Mouse (Mus musculus): ENCODE results near the gene Gm28042. TPM values are rescaled to one million over a fixed set of nuclear protein-coding genes. Genes with fewer than 3 reads are reported as not detected.

Gene Gm28042
- total RNA-seq, 2 experiments from 2014 or later, result 0.74 to 0.93 TPM

GRCm38 (mm10) chr2:120055923-120056322 is 28.6 kb downstream of the Gm28042 start:
- intact Hi-C loops (cut with DNase I), result no loop called here
- DNase-seq, result no peak

- no peak for DNase-seq
- intact Hi-C loops (cut with DNase I), result no loop called here
Observed at GRCm38 (mm10) chr2:120058818-120059217, 31.5 kb downstream of the Gm28042 start.

- DNase-seq, result no peak
- intact Hi-C loops (cut with DNase I), result no loop called here
Observed at GRCm38 (mm10) chr2:120059466-120059865, 32.2 kb downstream of the Gm28042 start.

- DNase-seq, result no peak
Observed at GRCm38 (mm10) chr2:120060190-120060589, 32.9 kb downstream of the Gm28042 start.

GRCm38 (mm10) chr2:120060651-120061050 is 33.4 kb downstream of the Gm28042 start:
- intact Hi-C loops (cut with DNase I), result no loop called here
- no peak for DNase-seq

More at GRCm38 (mm10) chr2:120060190-120060589, 32.9 kb downstream of the Gm28042 start:
- intact Hi-C loops (cut with DNase I), result no loop called here

- no peak for DNase-seq
- intact Hi-C loops (cut with DNase I), result no loop called here
Observed at GRCm38 (mm10) chr2:120062248-120062647, 35.0 kb downstream of the Gm28042 start.

GRCm38 (mm10) chr2:120064639-120065038 is 37.3 kb downstream of the Gm28042 start:
- intact Hi-C loops (cut with DNase I), result no loop called here
- no peak for DNase-seq

- intact Hi-C loops (cut with DNase I), result no loop called here
- no peak for DNase-seq
Observed at GRCm38 (mm10) chr2:120065243-120065642, 38.0 kb downstream of the Gm28042 start.

GRCm38 (mm10) chr2:120066224-120066623 is 38.9 kb downstream of the Gm28042 start:
- peak; percentile 37 to 44 for DNase-seq
- intact Hi-C loops (cut with DNase I), result loop anchor here (2.0 kb wide), 1 partner anchor 15 kb away; no protein-coding TSS in a partner anchor

GRCm38 (mm10) chr2:120068555-120069465 is 41.5 kb downstream of the Gm28042 start:
- peak; percentile 45 to 59 for DNase-seq
- intact Hi-C loops (cut with DNase I), result no loop called here

- intact Hi-C loops (cut with DNase I), result no loop called here
- no peak for DNase-seq
Observed at GRCm38 (mm10) chr2:120069466-120069990, 42.2 kb downstream of the Gm28042 start.

- no peak for DNase-seq
- intact Hi-C loops (cut with DNase I), result loop anchor here (2.0 kb wide), 2 partner anchors 101 to 189 kb away; partner anchors contain the start of gene Mapkbp1
Observed at GRCm38 (mm10) chr2:120074096-120074495, 46.8 kb downstream of the Gm28042 start.

GRCm38 (mm10) chr2:120076076-120076705 is 48.9 kb downstream of the Gm28042 start:
- intact Hi-C loops (cut with DNase I), result no loop called here
- DNase-seq, result peak; percentile 70 to 72

GRCm38 (mm10) chr2:120082416-120082815 is 55.1 kb downstream of the Gm28042 start:
- intact Hi-C loops (cut with DNase I), result no loop called here

GRCm38 (mm10) chr2:120084593-120085361 is 57.5 kb downstream of the Gm28042 start:
- intact Hi-C loops (cut with DNase I), result loop anchor here (1.0 to 5.0 kb wide), 2 partner anchors 86 to 198 kb away; no protein-coding TSS in a partner anchor
- DNase-seq, result peak; percentile 76 to 79

More at GRCm38 (mm10) chr2:120082416-120082815, 55.1 kb downstream of the Gm28042 start:
- DNase-seq, result no peak

GRCm38 (mm10) chr2:120086038-120086437 is 58.7 kb downstream of the Gm28042 start:
- intact Hi-C loops (cut with DNase I), result loop anchor here (5.0 kb wide), 1 partner anchor 196 kb away; no protein-coding TSS in a partner anchor
- DNase-seq, result no peak

- no peak for DNase-seq
- intact Hi-C loops (cut with DNase I), result loop anchor here (5.0 kb wide), 1 partner anchor 195 kb away; no protein-coding TSS in a partner anchor
Observed at GRCm38 (mm10) chr2:120087391-120087790, 60.1 kb downstream of the Gm28042 start.

- intact Hi-C loops (cut with DNase I), result loop anchor here (5.0 kb wide), 1 partner anchor 194 kb away; no protein-coding TSS in a partner anchor
- no peak for DNase-seq
Observed at GRCm38 (mm10) chr2:120087897-120088296, 60.6 kb downstream of the Gm28042 start.

GRCm38 (mm10) chr2:120090979-120091378 is 63.7 kb downstream of the Gm28042 start:
- intact Hi-C loops (cut with DNase I), result no loop called here
- DNase-seq, result no peak
